Mouse (Mus musculus) gastrocnemius, postnatal 36 days (tissue): ENCODE measurements around the gene Dapk1. TPM values are rescaled to one million over a fixed set of nuclear protein-coding genes. Genes with fewer than 3 reads are reported as not detected.
A peak's percentile ranks its signal among the peaks of the same experiment; 100 is the strongest.

ENCODE experiments used
- DNase-seq, 2 experiments: peaks; one replicate each; pipeline ENCODE4 v3.0.0; 2022
- intact Hi-C: fragments of 180-260 bp; cut with DNase I; formaldehyde crosslinking; loops from one replicate; pipeline ENCODE4 v1.15.1; 2025
- total RNA-seq, 2 experiments: library from RNA; stranded (reverse); gene quantifications; 2 replicates each; pipeline ENCODE4 v1.2.3; 2021

Gene Dapk1
- total RNA-seq, 2 experiments from 2014 or later = 3.9 to 4.2 TPM

DNA sequence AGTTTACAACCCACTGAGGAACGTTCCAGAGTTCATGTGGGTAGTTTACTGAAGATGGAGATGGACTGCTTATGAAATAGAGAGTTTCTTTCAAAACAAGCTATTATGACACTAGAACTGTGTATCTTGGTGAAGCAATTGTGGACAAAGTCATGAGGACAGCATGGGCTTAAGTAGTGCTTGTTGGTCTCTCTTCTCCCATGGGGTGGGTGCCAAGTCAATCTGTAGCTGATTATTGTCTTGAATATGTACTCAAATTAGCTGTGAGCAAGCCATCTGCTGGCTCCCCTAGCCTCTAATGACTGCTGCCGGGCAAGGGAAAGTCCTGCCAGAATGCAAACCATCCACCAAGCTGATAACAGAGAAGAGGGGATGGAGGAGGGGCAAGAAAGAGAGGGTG lies 58.3 kb downstream of the Dapk1 start:
- DNase-seq = no peak
- intact Hi-C loops = no loop called here

DNA sequence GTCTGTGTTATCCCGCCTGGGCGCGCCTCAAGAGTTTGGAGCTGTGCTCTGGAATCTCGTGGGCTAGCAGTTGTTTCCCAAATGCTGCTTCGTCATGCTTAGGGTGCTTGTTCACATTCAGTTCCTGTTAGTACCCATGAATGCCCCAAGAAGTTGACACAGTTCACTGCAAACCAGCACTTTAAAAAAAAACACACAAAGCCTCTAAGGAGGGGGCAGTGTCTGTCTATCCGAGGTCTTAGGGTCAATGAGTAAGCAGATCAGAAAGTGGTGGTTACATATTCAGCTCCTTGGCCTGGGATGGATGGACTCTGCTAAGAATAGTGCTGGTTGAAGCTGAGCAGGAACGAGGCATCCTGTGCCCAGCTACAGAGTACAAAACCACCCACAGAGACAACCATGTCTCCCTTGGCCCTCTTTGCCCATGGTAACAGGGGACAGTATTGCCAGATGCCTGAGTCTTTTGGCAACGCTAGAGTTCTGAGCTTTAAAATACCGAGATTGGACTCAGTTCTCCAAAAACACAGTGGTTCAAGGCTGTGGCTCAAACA lies 59.0 kb downstream of the Dapk1 start:
- DNase-seq = no peak
- intact Hi-C loops = no loop called here

DNA sequence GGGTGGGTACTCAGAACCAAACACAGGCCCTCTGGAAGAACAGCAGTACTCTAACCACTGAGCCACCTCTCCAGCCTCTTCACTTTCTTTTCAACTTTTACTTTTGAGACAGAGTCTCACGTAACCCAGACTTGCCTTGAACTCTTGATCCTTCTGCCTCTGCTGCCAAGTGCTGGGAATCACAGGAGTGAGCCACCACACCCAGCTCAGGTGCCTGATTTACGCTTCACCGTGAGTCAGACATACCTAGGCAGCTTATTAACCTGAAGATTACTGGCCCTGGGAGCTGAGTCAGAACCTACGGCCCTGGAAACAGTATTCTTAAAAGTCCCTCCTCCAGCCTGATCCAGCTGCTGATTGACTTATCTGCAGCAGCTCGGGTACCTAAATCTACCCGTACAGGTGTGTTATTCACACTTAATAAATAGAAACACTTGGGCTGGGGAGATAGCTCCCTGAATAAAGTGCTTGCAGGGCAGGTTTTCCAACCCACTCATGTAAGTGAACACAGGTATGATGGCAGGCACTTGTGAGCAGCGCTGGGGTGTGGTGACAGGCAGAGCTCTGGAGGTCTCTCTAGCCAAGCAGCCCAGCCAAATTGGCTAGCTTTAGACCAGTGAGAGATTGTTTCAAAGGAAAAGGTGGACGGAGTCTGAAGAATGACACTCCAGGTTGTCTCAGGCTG lies 60.9 kb downstream of the Dapk1 start:
- DNase-seq = no peak
- intact Hi-C loops = no loop called here

DNA sequence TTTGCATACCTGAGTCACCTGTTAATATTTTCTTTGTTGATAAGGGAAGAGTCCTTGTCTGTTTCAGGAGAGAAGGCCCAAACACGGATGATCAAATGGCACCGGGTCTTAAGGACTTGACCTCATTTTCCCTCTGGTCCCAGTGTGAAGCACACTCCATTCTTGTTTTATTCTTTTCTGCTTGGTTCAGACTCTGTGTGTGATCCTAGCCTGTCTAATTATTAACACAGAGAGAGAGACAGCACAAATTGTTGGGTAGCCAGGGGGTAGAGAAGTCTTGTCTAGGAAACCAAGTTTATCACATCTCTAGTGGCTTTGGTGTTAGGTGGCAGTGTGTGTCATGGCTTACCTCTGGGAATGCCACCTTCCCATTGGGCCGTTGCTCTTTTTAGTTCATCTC lies 62.3 kb downstream of the Dapk1 start:
- intact Hi-C loops = no loop called here

DNA sequence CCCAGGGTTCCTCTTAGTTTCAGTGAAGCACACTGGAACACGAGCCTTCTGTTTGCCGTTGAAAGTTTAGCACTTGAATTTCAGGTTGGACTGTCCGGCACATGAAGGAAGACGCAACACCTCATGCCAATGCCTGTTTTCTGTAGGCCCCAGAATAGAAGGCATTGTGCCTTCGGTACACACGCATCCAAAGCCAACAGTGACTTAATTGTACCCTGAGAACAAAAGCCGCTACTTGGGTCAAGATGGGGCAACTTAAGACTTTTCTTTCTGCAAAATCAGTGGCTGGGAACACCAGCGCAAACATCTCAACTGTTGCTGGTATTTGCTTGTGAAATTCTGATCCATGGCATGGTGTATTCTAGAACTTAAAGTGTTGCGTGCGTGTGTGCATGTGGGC lies 63.1 kb downstream of the Dapk1 start:
- no peak for DNase-seq
- intact Hi-C loops = no loop called here

More for the DNA sequence above, 62.3 kb downstream of the Dapk1 start:
- no peak for DNase-seq

DNA sequence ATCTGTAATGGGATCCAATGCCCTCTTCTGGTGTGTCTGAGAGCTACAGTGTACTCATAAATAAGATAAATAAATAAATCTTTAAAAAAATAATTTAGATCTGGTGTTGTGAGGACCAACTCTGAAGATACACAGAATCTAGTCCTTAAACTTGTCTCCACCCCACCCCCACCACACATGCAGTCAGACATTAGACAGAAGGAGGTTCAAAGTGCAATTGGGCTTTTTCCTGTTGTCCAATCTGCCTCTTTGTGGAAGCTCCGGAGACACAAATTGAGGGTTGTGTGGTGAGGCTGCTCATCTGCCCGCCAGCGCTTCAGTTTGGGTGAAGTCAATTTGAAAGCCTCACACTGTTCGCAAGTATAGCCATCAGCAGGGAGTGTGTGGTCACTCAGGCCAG lies 63.7 kb downstream of the Dapk1 start:
- intact Hi-C loops = no loop called here
- no peak for DNase-seq

DNA sequence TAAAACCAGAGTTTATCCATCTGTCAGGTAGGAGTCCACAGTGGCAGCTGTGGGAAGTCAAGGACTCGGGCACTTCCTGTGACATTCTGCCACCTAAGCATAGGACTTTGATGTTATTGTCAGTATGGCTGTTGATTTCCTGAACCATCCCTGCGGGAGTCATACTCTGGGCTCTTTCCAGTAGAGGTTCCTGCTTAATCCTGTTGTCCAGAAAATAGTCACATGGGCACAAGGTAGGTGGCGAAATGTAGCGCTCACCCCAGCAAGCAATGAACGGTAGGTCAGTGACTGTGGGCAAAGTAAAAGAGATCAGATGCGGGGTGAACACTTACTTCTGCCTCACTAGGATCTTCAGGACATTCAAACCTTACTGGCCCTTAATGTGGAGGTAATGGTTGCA lies 66.3 kb downstream of the Dapk1 start:
- no peak for DNase-seq
- intact Hi-C loops = no loop called here

DNA sequence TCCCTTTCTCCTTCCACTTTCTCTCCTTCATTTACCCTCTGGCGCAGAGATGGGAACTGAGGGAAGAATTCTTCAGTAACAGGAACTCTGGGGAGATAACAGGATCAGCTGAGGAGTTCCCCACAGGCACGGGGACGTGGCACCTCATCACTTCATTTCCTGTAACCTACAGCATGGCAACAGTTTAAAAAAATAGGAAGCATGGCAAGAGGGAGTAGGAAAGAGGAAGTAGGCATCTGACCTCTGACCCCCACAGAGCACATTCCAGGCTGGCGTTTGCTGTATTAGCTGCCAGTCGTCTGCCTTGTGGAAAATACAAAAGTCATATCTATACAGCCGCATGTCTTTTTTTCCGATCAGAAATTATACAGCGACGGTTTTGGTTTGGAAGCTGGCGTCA lies 68.9 kb downstream of the Dapk1 start:
- intact Hi-C loops = no loop called here
- no peak for DNase-seq

DNA sequence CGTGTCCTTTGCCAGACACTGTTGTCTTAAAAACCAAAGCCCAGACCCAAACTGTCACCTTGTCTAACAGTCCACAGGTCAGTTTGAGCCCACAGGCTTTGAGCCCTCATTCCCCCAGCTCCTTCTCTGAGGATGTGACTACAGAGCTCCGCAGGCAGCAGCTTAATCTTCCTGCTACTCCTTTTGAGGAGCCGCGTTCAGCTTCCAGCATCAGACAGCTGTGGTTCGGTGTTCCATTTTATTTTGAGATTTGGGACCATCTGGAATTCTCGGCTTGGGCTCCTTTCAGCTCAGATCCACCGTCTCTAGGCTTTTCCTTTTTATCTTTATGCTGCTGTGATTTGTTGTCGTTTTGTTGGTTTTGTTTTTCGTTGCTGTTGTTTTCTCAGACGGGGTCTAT lies 69.5 kb downstream of the Dapk1 start:
- DNase-seq = no peak
- intact Hi-C loops = no loop called here

DNA sequence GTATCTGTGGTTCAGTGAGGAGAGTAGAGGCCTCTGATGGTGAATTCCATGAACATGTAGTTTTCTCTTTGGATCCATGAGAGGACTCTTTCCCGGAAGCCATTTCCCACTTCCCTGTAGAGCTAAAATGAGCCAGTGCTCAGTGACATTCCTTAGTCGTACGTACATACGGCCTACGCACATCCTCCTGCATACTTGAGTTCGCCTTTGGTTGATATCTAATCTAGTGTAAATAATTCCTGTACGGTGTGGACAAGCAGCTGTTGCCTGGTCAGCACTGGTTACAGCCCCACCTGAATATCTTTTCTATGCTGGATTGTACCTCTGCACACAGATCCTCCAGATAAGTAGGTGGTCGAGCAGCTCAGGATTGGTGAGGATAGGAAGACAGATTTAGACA lies 70.5 kb downstream of the Dapk1 start:
- intact Hi-C loops = no loop called here
- no peak for DNase-seq

DNA sequence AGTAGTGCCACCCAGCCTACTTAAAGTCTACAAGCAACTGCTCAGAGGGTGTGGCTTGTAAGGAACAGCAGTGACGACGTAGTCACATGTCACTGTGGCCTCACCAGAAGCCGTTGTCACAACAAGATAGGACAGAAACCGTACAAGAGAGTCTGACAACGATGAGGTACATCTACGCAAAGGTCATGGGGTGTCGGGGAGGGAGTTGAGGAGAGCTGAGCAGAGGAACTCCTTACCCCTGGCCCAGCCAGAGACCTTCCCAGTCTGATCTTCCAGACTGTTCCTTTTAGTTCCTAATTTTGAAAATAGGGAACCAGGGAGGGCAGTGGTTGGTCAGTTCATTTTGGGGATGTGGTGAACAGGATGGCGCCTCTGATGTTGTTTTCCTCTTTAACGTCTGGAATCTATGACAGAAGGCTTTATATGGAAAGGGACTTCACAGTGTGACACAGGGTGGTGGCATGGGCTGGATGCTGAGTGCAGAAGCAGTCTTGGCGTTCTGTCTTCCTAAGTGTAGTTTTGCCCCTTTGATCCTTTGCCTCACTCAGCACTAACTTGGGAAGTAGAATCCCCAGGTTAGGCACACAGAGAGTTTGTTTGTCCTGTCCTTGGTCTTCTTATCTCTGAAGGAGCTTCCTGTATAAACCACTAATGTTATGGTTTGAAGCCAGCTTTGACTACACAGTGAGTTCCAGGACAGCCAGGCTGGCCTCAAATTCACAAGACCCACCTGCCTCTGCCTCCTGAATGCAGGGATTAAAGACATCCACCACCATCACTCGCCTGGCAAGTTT lies 71.3 kb downstream of the Dapk1 start:
- no peak for DNase-seq
- intact Hi-C loops = no loop called here

DNA sequence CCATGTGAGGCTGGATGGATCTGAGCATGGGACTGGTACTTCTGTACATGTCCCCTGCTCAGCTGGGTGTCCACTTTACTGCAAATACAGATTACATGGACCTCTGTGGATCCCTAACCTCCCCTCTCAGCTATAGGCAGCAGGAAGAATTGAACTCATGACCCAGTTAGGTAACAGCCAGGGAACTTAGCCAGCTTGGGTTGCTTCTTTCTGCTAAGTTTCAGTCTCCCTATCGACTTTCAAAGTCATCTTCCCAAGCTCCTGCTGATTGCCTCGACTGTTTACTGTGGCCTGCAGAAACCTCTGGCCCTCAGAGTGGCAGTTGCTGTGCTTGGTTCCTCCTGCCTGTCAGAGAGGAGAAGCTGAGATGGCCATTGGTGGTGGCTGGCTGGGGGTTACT lies 72.6 kb downstream of the Dapk1 start:
- intact Hi-C loops = no loop called here
- no peak for DNase-seq

DNA sequence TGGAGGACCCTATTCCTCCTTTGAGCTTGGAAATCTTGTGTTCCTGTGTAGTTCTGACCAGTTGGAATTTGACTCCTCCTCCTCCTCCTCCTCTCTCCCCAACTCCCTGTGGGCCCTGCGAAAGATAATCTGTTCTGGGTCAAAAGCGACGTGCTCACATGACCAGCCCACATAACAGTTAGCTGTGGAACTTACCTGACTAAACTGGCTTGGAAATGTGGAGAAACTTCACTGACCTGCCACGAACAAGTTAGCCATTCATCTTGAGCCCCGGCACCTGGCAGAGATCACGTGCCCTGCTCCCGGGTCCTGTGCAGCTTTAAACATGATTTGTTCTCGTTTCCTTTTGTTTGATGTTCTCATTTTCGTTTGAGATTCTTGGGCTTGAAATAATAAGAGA lies 73.2 kb downstream of the Dapk1 start:
- DNase-seq = no peak
- intact Hi-C loops = no loop called here

DNA sequence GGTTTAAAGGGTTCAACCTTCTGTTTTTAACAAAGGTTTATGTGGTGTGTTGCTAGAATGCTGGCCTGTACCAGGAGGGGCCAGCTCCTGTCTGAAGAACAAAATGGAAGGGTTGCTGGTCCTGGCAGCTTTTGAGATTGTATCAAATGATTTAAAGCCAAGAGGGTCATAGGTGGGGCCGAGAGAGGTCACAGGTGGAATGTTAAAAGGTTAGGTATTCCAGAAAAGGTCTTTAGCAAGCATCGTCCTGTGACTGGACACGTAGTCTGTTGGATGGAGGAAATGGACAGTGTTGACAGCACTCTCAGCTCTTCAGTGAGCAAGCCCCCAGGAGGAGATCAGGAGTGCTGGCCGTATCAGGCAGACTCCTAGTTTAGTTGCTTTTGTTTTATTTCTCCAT lies 73.7 kb downstream of the Dapk1 start:
- intact Hi-C loops = no loop called here

DNA sequence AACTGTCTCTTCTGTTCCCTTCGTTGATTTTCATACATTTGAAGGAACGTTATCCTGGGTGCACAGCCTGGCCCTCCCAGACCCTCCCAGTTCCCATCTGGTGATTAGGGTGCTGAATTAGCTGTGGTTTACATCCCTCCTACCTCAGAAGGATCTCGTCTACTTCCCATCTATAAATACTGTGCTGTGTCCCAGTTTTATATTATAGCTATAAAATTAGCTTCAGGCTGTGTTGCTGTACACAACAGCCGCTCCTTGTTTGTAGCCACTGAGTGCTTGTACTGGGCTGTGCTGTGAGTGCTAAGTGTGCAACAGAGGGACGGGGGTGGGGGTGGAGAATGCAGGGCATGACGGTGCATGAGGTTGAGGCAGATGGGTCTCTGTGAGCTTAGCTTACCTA lies 77.2 kb downstream of the Dapk1 start:
- no peak for DNase-seq
- intact Hi-C loops = no loop called here

More for the DNA sequence above, 73.7 kb downstream of the Dapk1 start:
- no peak for DNase-seq

DNA sequence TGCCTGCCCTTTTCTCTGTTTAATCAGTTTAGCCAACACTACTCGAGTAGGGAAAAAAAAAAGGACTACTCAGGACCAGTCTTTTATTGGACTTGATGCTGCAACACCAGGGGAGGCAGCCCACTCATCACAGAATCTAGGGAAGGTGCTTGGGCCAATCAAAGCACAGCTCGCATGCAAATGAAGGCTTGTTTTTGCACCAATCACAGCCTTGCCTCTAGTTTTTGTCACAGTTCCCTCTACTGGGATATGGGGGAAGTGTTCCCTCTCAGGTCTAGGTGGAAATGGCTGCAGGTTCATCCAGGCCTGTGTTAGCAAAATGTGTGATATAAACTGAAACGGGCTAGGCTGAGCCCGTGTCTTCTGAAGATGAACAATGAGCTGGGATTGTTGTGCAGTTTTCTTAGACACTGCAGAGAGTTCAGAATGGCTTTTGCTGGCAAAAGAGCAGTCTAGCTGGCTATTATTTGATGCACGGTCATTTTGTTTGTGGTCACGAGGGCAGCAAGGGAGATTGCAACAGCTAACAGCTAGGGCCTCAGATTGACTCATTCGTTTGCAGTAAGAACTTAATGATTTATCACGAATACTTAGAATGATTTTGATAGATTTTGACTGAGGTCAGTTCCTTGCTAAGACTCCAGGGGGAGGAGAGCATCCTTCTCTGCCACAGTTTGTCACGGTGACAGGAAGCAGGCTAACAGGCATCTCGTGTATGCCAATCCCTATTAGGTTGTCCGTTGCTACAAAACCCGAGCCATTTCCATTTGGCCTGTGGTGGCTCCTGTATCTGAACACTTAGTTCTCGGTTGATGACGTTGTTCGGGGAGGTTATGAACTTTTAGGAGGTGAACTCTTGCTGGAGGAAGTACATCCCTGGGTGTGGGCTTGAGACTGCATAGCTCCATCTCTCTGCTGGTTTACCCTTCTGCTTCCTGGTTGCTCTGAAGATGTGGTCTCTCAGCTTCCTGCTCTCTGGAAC lies 81.3 kb downstream of the Dapk1 start:
- intact Hi-C loops = no loop called here
- DNase-seq = no peak

DNA sequence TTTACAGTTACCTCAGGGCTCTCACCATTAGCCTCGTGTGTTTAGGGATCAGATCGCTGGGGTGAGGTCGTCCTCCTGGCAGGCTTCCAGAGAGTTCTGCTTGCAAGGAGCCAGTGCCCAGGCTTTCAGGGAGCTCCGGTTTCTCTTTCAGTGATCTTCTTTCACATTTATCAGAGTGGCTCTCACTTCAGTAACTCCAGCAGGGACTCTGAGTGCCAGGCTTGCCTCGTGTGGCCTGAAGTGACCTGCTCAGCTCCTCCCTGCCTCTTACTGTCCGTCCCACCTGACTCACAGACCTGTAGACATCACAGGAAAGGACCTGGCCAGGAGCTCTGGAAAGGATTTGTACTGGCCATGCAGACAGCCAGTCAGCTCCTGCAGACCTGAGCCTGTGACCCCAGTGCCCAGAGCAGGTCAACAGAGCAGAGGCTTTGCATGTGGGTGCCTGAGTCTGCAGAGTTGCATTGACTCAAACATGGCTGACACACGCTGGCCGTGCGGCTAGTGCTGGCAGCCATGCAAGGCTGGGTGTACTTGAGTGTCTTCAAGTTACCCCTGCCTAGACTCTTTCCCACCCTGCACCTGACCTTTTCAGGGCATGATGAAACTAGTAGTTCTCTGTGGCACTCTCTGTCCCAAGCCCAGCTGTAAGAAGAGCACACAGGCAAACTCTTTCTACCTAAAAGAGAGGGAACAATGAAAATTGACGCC lies 82.5 kb downstream of the Dapk1 start:
- DNase-seq = peak; percentile 34 to 35
- intact Hi-C loops = no loop called here

DNA sequence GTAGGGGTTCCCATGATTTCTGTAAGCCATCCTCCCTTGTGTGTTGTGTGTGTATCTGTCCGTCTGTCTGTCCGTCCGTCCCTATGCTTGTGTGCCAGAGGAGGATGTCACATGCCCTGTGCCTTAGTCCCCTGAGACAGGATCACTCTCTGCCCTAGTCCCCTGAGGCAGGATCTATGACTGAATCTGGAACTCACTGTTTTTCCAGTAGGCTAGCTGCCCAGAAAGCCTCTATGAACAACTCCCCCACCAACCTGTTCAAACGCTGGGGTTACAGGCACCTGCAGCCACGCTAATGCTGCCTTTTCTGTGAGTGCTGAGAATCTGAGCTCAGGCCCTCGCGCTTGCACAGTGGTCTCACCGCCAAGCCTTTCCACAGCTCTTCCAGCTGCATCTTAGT lies 83.1 kb downstream of the Dapk1 start:
- DNase-seq = no peak
- intact Hi-C loops = loop anchor here (5.0 kb wide), 2 partner anchors 52 to 83 kb away; partner anchors contain the start of gene Dapk1

DNA sequence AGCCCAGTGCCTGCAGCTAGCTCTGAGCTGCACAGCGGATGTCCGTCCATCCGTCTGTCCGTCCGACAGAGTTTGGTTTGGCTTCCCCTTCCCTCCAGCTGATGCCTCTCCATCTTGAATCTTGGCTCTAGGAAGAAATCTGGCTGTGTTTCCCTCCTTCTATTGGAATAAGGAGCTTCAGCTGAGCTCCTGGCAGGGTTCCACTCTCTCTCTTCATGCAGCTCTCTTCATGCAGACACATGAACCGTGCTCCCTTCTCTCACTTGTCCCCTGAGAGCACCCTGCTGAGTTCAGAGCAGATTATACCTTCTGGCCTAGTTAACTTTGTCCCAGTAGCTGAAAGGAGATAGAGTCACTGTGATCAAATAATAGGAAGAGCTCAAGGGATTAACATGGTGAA lies 83.5 kb downstream of the Dapk1 start:
- intact Hi-C loops = loop anchor here (5.0 kb wide), 2 partner anchors 52 to 83 kb away; partner anchors contain the start of gene Dapk1
- peak in 1 of 2 experiments; percentile 18 for DNase-seq
